Mouse (Mus musculus) CH12.LX (cell line): ENCODE data around the gene Urm1.
A peak's percentile ranks its signal among the peaks of the same experiment; 100 is the strongest.

Experiments used
- CTCF ChIP-seq, 2 experiments: IDR thresholded peaks in 1 of 2; conservative IDR thresholded peaks in 1 of 2; 2 replicates each; pipeline ENCODE4 v1.5.1; 2011 to 2012; ENCODE audit warnings: low read depth in 2 of 2, low read length in 2 of 2, improper control_type of control experiment in 1 of 2, inconsistent platforms in 1 of 2, mild to moderate bottlenecking in 1 of 2, moderate library complexity in 1 of 2
- ELF1 ChIP-seq: IDR thresholded peaks from 2 replicates; pipeline ENCODE4 v1.6.1; 2014; ENCODE audit warnings: low read depth, mild to moderate bottlenecking, inconsistent platforms, low read length, improper control_type of control experiment
- POLR2A ChIP-seq: IDR thresholded peaks from 2 replicates; pipeline ENCODE4 v1.6.1; 2011; ENCODE audit warnings: low read depth, mild to moderate bottlenecking, improper control_type of control experiment, low read length
- RAD21 ChIP-seq: IDR thresholded peaks from 2 replicates; pipeline ENCODE4 v1.6.1; 2011; ENCODE audit warnings: low read depth, mild to moderate bottlenecking, low read length, improper control_type of control experiment, moderate library complexity
- ZNF384 ChIP-seq: IDR thresholded peaks from 2 replicates; pipeline ENCODE4 v1.6.1; 2012; ENCODE audit warnings: low read depth, low read length, improper control_type of control experiment, inconsistent platforms

DNA sequence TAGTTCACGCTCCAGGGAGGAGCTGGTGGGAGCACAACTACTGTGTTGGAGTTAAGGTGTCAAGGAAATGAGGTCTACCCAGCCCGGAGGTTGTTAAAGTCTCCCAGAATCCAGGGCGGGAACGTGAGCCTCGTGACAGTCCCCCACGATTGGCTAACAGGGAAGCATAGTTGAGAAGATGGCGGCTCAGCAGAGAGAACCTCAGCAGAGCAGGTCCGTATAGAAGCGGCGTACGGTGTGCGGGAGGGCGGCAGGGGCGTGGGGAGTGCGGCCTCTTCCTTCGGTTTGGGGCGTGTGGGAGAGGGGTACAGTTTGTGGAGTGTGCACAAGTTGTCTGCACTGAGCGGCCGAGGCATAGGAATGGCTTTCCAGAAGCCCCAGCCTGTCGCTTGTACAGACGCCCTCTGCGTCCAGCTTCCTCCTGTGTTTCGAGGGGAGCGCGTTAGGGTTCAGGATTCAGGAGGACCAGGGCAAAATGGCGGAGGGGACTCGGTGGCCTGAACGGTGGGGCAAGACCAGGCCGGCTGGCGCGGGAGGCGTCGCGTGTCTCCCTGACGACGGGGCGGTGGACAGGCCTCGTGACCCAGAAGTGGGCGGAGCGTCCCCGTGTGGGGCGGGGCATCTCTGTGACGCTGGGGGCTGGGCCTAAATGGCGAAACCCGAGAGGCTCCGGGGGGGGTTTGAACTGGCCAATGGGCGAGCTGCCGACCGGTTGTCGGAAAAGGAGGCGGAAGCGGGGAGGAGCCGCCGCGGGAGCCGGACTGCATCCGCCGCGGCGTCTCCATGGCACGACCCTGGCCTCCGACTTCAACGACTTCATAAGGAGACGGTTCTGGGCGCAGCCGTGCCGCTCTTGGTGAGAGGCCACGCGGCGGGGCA lies 69.4 kb downstream of the Urm1 start, which contains the start of gene Odf2:
- TF ChIP-seq RAD21 (no peak), CTCF (conservative IDR thresholded peaks at IDR 0.05 in 1 of 2, IDR thresholded peaks at IDR 0.05 in 1 of 2; ENCODE audit: low read depth in 2 of 2, low read length in 2 of 2) (no peak), POLR2A (peak; percentile 75), ELF1 (peak; percentile 91), ZNF384 (no peak)
